Mouse (Mus musculus) olfactory bulb, adult 2 months (tissue): ENCODE measurements at regions not wholly inside any gene's neighbourhood (a gene's known extent, or its start where the extent isn't known, plus 50 kb on each side); places are given as distances from the start of the nearest gene placed in this dataset.

Experiments used
- CTCF ChIP-seq: fragments of 200-500 bp; IDR thresholded peaks from 2 replicates; pipeline ENCODE4 v1.5.1; 2012; ENCODE audit warnings: low read depth, mild to moderate bottlenecking, low read length, moderate library complexity; ENCODE audit not compliant: insufficient read depth
- POLR2A ChIP-seq: fragments of 200-500 bp; IDR thresholded peaks from 2 replicates; pipeline ENCODE4 v1.6.1; 2012; ENCODE audit warnings: mild to moderate bottlenecking, low read depth, low read length, moderate library complexity; ENCODE audit not compliant: insufficient read depth

DNA sequence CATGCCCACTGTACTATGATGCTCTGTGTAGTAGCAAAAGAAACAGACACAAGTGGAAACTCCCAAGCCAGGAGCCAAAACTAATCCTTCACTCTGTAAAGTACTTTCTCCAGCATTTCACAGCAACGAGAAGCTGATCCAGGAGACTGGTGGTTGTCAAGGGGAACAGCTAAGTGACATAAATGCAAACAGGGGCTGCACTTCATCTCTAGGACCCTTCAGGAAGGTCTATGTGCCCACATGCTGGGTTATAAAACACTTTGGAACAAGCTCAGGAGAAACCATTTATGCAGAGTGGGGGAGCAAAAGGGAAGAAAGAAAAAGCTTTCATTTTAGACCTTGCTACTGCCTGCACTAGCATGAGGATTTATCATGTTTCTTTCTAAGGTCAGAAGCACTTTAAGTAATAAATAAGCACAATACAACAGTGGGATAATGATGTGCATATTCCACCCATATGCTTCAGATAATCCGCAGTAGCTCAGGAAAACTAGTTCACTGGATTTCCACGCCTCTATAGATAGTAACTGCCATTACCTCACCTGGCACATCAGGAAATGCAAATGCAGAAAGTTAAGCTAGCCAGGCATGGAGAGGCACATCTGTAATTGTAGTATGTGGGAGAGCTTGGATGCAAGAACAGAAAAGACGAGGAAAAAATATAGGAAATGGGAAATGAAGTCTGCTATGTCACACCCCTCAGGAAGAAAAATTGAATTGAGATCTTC is 73.6 kb upstream of the Arhgap18 start:
- no peak for TF ChIP-seq CTCF
- TF ChIP-seq POLR2A = no peak
